Mouse (Mus musculus): ENCODE results near the gene Agbl2.

Gene Agbl2

DNA sequence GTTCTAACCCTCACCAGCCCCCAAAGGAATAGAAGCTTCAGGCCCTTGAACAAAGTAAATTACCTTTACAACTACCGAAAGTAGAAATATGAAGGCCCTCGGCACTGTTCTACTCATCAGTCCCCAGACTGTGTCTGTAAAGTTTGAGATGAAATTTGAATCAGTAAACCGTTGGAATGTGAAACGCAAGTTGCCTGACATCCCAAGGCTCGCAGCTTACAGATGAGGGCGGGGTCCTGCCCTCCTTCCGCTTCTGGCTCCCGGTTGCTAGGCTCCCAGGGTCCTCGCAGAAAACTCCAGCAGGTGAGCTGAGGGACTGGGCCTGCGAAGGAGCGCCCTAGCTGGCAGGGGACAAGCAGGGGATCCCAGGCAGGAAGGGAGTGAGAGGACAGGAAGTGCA lies at the start of gene Agbl2:
TSS of gene Agbl2 (plus strand) at position 270 of the 400 bp plus-strand sequence.
- peak; percentile 47 for DNase-seq

DNA sequence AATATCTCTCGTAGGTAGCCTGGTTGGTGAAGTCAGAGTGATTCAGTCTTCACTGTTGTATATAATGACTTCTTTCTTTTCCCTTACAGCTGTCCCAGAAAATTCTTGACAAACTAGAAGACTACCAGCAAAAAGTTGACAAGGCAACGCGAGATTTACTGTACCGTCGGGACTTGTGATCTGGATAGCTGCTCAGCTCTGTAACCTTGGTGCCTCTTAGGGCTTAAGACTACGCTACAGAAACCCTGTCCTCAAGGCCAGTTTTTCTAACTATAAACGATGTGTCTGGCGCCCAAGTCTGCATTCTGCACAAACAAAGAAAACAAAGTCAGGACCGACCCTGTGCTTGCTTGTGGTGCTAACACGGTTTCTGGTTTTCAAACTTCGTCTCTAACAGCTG lies 47.2 kb upstream of the Agbl2 start:
- no peak for DNase-seq

DNA sequence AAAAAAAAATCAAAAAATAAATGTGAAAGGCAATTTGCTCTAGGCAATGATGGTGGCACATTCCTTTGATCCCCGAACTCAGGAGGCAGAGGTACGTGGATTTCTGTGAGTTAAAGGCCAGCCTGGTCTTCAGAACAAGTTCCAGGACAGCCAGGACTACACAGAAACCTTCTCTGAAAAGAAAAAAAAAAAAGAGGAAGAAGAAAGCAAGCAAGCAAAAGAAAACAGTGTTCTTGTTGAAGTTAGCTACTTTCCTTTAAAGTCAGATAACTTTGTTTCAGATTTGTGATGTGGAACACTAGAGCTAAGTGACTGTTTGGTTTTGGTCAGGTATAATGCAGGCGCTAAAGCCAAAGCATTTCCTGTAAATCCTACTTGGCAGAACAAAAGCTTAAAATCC lies 43.7 kb upstream of the Agbl2 start:
- DNase-seq: no peak

GRCm38 (mm10) chr2:90739327-90739726 lies 43.2 kb upstream of the Agbl2 start:
- DNase-seq: no peak

DNA sequence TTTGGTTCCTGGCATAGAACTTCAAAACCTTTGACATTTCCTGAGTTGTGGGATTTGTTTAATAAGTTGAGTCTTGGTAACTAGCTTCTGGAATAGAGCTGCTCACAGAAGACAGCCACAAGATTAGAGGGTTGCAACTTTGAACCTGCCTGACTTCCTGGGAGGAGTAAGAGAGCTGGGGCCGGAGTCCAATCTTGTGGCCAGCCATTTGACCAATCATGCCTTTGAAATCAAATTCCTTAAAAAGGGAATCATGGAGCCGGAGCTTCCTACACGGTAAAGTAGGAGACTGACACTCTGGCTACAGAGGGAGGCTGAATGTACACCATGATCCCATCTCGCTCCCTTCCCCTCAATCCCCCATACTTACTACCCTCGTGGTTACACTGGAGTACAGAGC lies 42.6 kb upstream of the Agbl2 start:
- peak; percentile 28 for DNase-seq

DNA sequence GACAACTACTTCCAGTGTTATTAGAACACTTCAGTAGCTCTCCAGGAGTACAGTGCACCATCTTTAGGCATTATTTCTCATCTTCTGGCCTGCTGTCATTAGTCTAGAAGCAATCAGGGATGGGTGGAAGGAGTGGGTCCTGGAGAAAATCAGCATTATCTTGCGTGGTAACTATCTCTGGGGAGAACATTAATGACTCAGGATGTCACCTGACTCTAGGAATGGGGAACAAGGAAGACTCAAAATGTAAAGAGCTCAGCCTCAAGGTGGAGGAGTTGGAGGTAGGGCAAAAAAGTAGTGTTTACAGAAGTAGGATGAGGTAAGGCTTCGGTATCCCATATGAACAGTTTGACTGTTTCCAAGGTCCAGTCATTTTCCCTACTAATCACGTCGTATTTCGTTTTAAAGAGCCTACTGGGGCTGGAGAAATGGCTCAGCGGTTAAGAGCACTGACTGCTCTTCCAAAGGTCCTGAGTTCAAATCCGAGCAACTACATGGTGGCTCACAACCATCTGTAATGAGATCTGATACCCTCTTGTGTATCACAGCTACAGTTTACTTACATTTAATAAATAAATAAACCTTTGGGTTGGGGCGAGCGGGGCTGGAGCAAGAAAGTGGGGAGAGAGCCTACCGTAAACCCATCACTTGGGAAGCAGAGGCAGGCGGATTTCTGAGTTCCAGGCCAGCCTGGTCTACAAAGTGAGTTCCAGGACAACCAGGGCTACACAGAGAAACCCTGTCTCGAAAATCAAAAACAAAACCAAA lies 38.1 kb upstream of the Agbl2 start:
- DNase-seq: no peak

GRCm38 (mm10) chr2:90745053-90745678 lies 37.4 kb upstream of the Agbl2 start, which contains the start of gene Fnbp4:
Gene Fnbp4, plus strand, starts transcription at chr2:90745370.
- peak; percentile 98 for DNase-seq

DNA sequence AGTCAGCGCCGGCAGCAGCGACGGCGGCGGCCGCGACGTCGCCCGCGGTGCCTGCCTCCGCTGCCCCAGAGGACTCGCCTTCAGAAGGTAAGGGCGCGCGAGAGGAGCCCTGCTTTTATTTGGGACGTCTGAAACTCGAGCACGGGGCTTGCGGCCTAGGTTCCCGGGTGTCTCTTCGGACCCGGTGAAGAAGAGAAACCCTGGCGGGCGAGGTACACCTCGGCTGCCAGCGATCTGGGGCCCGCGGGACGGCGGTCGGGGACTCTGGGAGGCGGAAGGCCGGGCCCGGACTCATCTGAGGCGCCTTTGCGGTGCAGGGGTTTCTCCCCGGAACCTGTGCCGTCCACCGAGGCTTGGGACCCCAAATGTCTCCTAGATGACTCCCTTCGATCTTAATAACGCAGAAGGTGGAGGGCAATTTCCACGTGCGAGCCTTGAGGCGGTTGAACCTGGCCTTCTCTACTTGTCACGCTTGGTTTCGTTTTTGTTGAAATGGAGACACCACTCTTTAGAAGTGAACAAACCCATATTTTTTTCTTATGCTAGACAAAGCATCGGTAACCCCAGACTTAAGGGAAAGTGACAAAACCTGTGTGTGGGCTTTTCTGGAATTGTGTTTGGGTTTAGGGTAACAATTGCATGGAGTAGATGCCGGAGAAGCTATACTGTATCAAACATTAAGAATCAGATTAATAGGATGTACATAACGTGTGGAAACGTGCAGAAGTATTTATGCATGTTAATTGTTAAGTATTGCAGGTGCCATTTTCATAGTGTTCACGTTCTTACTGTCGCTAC lies 36.6 kb upstream of the Agbl2 start:
- peak; percentile 67 for DNase-seq

- peak; percentile 54 for DNase-seq
Measured at GRCm38 (mm10) chr2:90746538-90746865, 36.0 kb upstream of the Agbl2 start.

DNA sequence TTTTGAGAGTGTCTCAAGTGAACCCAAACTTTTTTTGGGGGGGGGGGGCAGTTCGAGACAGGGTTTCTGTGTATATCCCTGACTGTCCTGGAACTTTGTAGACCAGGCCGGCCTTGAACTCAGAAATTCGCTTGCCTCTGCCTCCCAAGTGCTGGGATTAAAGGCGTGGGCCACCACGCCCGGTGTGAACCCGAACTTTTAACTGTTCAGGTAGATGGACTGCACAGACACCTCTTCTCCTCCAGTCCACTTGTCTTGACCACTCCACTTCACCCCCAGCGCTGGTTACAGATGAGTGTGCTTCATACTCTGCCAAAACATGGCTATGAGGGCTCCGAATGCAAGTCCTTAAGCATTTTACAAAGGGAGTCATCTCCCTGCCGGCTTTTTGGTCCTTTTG lies 35.4 kb upstream of the Agbl2 start:
- no peak for DNase-seq

GRCm38 (mm10) chr2:90749676-90750459 lies 32.7 kb upstream of the Agbl2 start:
- DNase-seq: no peak

GRCm38 (mm10) chr2:90753565-90753964 lies 29.0 kb upstream of the Agbl2 start:
- no peak for DNase-seq

- no peak for DNase-seq
Measured at GRCm38 (mm10) chr2:90754188-90754587, 28.3 kb upstream of the Agbl2 start.

GRCm38 (mm10) chr2:90765123-90765522 lies 17.4 kb upstream of the Agbl2 start:
- no peak for DNase-seq

- no peak for DNase-seq
Measured at GRCm38 (mm10) chr2:90781323-90781722, 1.2 kb upstream of the Agbl2 start.

DNA sequence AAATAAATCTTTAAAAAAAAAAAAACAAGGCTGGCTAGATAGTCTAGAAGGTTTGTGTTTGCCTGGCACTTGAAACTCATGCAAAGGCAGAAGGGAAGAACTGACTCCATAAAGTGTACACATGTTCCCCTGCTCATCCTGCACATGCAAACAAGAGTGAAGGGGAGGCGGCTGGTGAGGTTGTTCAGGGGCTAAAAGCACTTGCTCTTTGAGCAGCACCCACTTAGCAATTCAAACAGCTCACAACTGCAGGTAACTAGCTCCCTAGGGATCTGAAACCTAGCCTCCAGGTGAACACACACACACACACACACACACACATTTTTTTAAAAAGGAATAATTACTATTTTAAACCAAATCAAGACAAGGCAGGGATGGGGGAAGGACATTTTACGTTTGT lies 589 bp upstream of the Agbl2 start:
- DNase-seq: no peak

- DNase-seq: peak; percentile 37
Measured at GRCm38 (mm10) chr2:90782901-90783486, 467 bp downstream of the Agbl2 start.

- no peak for DNase-seq
Measured at GRCm38 (mm10) chr2:90788126-90788525, 5.6 kb downstream of the Agbl2 start.

- no peak for DNase-seq
Measured at GRCm38 (mm10) chr2:90808241-90809126, 26.0 kb downstream of the Agbl2 start.

GRCm38 (mm10) chr2:90810751-90811150 lies 28.2 kb downstream of the Agbl2 start:
- no peak for DNase-seq

DNA sequence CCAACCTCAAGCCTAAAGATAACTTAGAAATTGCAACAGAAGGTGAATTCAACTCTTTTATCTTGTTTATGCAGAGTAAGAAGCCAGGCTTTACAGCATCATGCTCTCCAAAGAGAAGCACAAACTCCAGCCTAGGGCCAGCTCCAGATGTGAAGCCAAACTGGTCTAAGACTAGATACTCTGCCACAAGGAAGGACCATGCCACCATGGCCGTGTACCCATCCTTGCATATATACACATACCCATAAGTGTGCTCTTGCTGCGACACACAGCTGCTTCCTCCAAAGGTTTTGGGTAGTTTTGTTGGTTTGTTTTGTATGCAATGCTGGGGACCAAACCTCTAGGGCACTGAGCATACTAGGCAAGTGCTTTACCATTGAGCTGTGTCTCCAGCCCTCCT lies 32.7 kb downstream of the Agbl2 start:
- DNase-seq: no peak

DNA sequence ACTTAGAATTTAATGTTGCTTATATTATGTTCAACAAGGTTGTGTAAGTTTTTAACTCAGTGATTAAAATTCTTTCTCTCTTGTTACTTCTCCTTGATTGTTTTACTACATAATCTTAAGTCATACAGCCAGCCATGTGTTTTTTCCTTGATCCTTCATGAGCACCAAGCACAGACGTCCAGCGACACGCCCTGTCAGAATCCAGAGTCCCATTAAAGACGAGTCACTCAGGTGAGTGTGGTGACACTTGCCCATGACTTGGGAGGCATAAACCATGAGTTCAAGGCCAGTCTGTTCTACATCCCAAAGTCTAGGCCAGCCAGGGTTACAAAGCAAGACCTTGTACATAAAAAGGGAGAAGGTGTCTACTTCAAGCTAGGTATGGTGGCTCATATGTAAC lies 33.6 kb downstream of the Agbl2 start:
- DNase-seq: no peak
